Mouse (Mus musculus) olfactory bulb, adult 2 months (tissue): Measurements from ENCODE around the gene Fam19a2. TPM values are rescaled to one million over a fixed set of nuclear protein-coding genes. Genes with fewer than 3 reads are reported as not detected.

Experiments
- H3K27ac ChIP-seq: fragments of 200-500 bp; 2 replicates; pipeline ENCODE4 v1.5.1; 2012; ENCODE audit warnings: low read depth, low read length; ENCODE audit not compliant: insufficient read depth
- H3K4me1 ChIP-seq: fragments of 200-500 bp; 2 replicates; pipeline ENCODE4 v1.6.1; 2012; ENCODE audit warnings: low read length; ENCODE audit not compliant: control insufficient read depth, insufficient read depth
- H3K4me3 ChIP-seq: fragments of 200-500 bp; 2 replicates; pipeline ENCODE4 v1.5.1; 2012; ENCODE audit warnings: mild to moderate bottlenecking, low read depth, low read length, moderate library complexity; ENCODE audit not compliant: insufficient read depth
- CTCF ChIP-seq: fragments of 200-500 bp; IDR thresholded peaks from 2 replicates; pipeline ENCODE4 v1.5.1; 2012; ENCODE audit warnings: low read depth, mild to moderate bottlenecking, low read length, moderate library complexity; ENCODE audit not compliant: insufficient read depth
- POLR2A ChIP-seq: fragments of 200-500 bp; IDR thresholded peaks from 2 replicates; pipeline ENCODE4 v1.6.1; 2012; ENCODE audit warnings: mild to moderate bottlenecking, low read depth, low read length, moderate library complexity; ENCODE audit not compliant: insufficient read depth
- WGBS: fragments of 180-500 bp; shearing (Covaris S2); methylation state at CpG from one replicate; pipeline ENCODE4 v1.1.7; 2018; 5-methylcytosine and 5-hydroxymethylcytosine counted together
- polyA plus RNA-seq: library from polyadenylated mRNA; stranded (reverse); fragments of >200 nt; gene quantifications from 2 replicates; pipeline ENCODE4 v1.2.4, GENCODE M21; 2012; ENCODE audit warnings: low replicate concordance; ENCODE audit not compliant: missing spikeins, insufficient read depth, insufficient read length

The Fam19a2 gene
- polyA plus RNA-seq, 1 experiment: not detected

DNA sequence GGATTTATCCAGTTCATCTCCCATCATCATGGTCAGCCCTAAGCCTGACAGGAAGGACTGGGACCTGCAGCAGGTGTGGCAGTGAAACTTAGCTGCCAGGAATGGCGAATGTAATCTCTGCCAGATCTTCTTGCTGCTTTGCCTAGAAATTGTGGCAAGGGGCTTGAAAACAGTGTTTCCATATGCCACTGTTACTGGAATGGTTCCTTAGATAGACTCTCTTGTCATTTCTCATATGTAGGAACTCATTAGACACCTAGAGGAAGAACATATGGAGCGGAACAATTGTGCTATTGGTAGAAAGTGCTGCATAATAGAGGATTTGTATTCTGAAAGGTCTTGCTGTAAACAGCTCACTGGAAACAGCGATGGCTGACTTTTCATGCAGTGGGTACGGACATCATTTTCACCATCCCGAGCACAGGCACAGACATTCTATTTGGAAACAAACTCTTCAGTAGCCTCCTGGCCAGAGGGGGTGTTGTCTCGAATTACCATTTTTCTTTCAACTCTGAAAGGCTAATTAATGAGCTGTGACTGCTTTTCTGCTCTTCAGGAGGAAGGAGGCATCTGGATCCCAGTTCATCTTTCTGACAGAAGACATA lies 488.0 kb downstream of the Fam19a2 start:
- Histone ChIP-seq H3K27ac (no peak overlapping the region), H3K4me3 (no peak overlapping the region), H3K4me1 (no peaks in the 10 kb centered on the region)
- WGBS: 65% methylated on average over 6 of the region's 6 CpGs
- no peak for TF ChIP-seq CTCF
- TF ChIP-seq POLR2A: no peak

DNA sequence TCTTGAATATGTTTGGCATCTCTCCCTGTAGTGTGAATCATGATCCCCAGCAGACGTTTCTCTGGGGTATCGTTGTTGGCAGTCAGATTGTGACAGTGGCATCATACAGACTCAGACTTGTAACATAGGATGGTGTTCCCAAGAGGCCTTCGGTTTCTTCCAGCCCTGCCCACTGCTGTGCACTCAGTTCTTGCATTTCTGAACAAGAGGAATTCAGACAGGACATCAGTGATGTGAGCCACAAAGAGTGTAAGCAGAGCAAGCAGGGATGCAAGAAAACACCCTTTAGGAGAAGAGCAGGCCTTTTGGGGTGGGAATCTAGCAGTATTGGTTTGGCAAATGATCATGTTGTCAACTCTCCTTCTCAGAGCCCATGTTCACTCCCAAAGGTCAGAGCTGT lies 489.0 kb downstream of the Fam19a2 start:
- H3K4me3 ChIP-seq: no peak overlapping the region
- H3K27ac ChIP-seq: no peak overlapping the region
- H3K4me1 ChIP-seq: no peaks in the 10 kb centered on the region
- TF ChIP-seq POLR2A: no peak
- no peak for TF ChIP-seq CTCF
- WGBS: 85% methylated on average over 3 of the region's 3 CpGs

DNA sequence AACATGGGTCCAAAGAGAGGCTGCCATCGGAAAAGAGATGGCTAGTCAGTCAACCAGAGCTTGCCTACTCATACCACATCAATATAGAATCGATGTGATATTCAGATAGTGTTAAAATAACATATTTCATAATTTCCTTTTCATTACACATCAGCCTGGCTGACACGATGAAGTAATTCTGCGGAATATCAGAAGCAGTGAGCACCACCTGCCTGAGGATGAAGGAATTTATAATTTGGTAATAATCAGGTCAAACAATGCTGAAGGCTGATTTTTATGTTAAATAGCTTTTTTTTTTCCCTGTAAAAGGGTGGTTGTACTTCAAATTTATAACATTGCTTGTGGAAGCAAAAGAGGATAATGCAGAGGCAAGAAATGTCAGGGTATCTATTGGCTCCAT lies 490.2 kb downstream of the Fam19a2 start:
- Histone ChIP-seq H3K27ac (no peak overlapping the region), H3K4me3 (no peak overlapping the region), H3K4me1 (no peaks in the 10 kb centered on the region)
- TF ChIP-seq POLR2A: no peak
- TF ChIP-seq CTCF: no peak
- 93% methylated on average over 4 of the region's 4 CpGs for WGBS

DNA sequence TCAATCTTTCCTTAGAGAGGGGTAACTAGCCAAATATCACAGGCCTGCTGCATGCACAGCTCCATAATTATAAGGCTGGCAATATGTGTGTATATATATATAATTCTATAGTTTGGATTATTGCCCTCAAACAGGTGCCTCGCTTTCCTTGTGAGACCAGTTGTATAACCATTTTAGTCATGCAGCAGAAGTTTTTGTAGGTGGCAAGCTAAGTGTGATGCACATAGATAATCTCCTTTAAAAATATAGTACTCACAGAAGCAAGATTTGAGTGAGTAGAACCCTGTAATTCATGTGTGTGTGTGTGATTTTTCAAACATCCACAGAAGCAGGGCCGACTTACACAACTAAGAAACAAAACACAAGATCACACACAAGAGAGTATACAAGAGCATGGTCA lies 525.6 kb downstream of the Fam19a2 start:
- H3K4me3 ChIP-seq: no peak overlapping the region
- TF ChIP-seq CTCF (no peak), POLR2A (no peak)
- no peak overlapping the region for H3K27ac ChIP-seq
- 95% methylated on average over 2 of the region's 2 CpGs for WGBS
- H3K4me1 ChIP-seq: no peaks in the 10 kb centered on the region

Other genes starting within 250 kb of the Fam19a2 start
- gene Mon2, start 187.5 kb upstream of the Fam19a2 start, polyA plus RNA-seq: not detected in 2 replicates
- 173 TPM in 1 of 2 replicates, not detected in the other for gene Usp15, start 67.0 kb upstream of the Fam19a2 start, polyA plus RNA-seq